Mouse (Mus musculus) myocyte (in vitro differentiated cells): Measurements from ENCODE around the gene F11r. TPM values are rescaled to one million over a fixed set of nuclear protein-coding genes. Genes with fewer than 3 reads are reported as not detected.
A peak's percentile ranks its signal among the peaks of the same experiment; 100 is the strongest.

Experiments
- H3K27me3 ChIP-seq: one replicate; pipeline ENCODE4 v1.6.1; 2011; ENCODE audit not compliant: control insufficient read depth, insufficient read depth, insufficient read length
- H3K36me3 ChIP-seq: one replicate; pipeline ENCODE4 v1.6.1; 2011; ENCODE audit not compliant: control insufficient read depth, insufficient read depth
- H3K4me2 ChIP-seq: one replicate; pipeline ENCODE4 v1.6.1; 2011; ENCODE audit warnings: low read depth, control low read depth
- H3K4me3 ChIP-seq: one replicate; pipeline ENCODE4 v1.5.1; 2011; ENCODE audit warnings: mild to moderate bottlenecking, control low read depth, moderate library complexity
- H3K79me2 ChIP-seq: one replicate; pipeline ENCODE4 v1.6.1; 2011; ENCODE audit not compliant: control insufficient read depth, insufficient read depth
- H3ac ChIP-seq: one replicate; pipeline ENCODE4 v1.6.1; 2011; ENCODE audit not compliant: control insufficient read depth, insufficient read length
- CEBPB ChIP-seq: IDR thresholded peaks from 2 replicates; pipeline ENCODE4 v1.6.1; 2011; ENCODE audit warnings: mild to moderate bottlenecking, moderate library complexity; ENCODE audit not compliant: poor library complexity, insufficient read depth, severe bottlenecking
- E2F4 ChIP-seq: IDR thresholded peaks from one replicate; pipeline ENCODE4 v1.6.1; 2011; ENCODE audit warnings: mild to moderate bottlenecking, control low read depth, moderate library complexity; ENCODE audit not compliant: insufficient read depth
- MAX ChIP-seq: IDR thresholded peaks from one replicate; pipeline ENCODE4 v1.6.1; 2011; ENCODE audit warnings: low read depth, mild to moderate bottlenecking, control low read depth
- MYOD1 ChIP-seq, 3 experiments: IDR thresholded peaks; one replicate each; pipeline ENCODE4 v1.6.1; 2011; ENCODE audit warnings: control low read depth in 2 of 3, low read depth in 2 of 3, mild to moderate bottlenecking in 2 of 3, moderate library complexity in 1 of 3; ENCODE audit not compliant: insufficient read length in 2 of 3, control insufficient read depth in 1 of 3
- MYOG ChIP-seq, 3 experiments: IDR thresholded peaks; one replicate each; pipeline ENCODE4 v1.6.1; 2011; ENCODE audit warnings: control low read depth in 2 of 3, low read depth in 2 of 3, mild to moderate bottlenecking in 2 of 3; ENCODE audit not compliant: insufficient read length in 2 of 3, control insufficient read depth in 1 of 3, insufficient read depth in 1 of 3
- POLR2A ChIP-seq: IDR thresholded peaks from one replicate; pipeline ENCODE4 v1.6.1; 2011; ENCODE audit warnings: low read depth, mild to moderate bottlenecking, control low read depth, moderate library complexity; ENCODE audit not compliant: insufficient read length
- POLR2AphosphoS2 ChIP-seq: IDR thresholded peaks from one replicate; pipeline ENCODE4 v1.6.1; 2011; ENCODE audit warnings: low read depth, control low read depth; ENCODE audit not compliant: insufficient read length
- REST ChIP-seq: IDR thresholded peaks from one replicate; pipeline ENCODE4 v1.6.1; 2011; ENCODE audit warnings: mild to moderate bottlenecking, control low read depth, moderate library complexity; ENCODE audit not compliant: insufficient read depth, insufficient read length
- SRF ChIP-seq: IDR thresholded peaks from one replicate; pipeline ENCODE4 v1.6.1; 2011; ENCODE audit warnings: low read depth; ENCODE audit not compliant: control insufficient read depth, insufficient read length
- TCF12 ChIP-seq: IDR thresholded peaks from one replicate; pipeline ENCODE4 v1.6.1; 2011; ENCODE audit warnings: mild to moderate bottlenecking, control low read depth; ENCODE audit not compliant: poor library complexity, insufficient read depth, severe bottlenecking
- TCF3 ChIP-seq: IDR thresholded peaks from one replicate; pipeline ENCODE4 v1.6.1; 2011; ENCODE audit warnings: low read depth, control low read depth; ENCODE audit not compliant: insufficient read length
- USF1 ChIP-seq: IDR thresholded peaks from one replicate; pipeline ENCODE4 v1.6.1; 2011; ENCODE audit warnings: low read depth, mild to moderate bottlenecking, control low read depth, moderate library complexity
- polyA plus RNA-seq: library from polyadenylated mRNA; unstranded; fragments of >200 nt; fragmentation: generic; extraction: Trizol; gene quantifications from one replicate; pipeline ENCODE4 v1.2.1, GENCODE M21; 2012; ENCODE audit warnings: missing spikeins

Gene F11r
- 24.2 TPM for polyA plus RNA-seq

DNA sequence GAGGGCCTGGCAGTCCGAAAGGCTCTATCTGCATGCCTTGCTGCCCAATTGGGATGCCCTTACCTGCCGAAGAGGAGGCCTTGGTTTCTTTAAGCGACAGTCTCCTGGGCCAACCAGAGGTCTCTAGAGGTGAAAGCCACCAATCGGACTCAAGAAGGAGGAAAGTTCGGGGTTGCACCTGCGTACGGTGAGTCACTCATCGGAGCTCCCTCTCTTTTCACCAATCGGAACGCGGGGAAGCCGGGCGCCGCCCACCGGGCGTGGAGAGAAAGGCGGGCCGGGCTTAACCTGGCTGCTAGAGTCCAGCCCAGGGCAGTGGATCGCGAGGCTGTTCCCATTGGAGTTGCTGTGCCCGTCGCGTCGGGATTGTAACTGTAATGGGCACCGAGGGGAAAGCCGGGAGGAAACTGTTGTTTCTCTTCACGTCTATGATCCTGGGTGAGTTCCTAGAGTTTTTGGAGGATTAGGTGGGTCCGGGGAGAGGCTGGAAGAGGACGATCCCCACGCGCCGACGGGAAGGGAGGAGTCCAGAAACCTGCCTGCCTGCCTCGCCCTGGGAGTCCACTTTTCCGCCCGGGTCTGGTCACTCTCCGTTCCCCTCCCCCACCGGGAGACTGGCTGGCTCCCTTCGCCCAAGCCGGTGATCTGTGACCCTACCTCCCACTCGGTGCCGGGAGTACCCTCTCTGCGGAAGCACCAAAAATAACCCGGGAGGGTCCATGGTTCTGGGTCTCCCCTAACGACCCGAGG lies at the start of gene F11r:
TSS of gene F11r (plus strand) at position 272 of the 750 bp plus-strand sequence.
- no peaks in the 10 kb centered on the region for H3K36me3 ChIP-seq
- peak within 1 kb of the TSS; percentile 27 for H3ac ChIP-seq
- TF ChIP-seq POLR2A (peak; percentile 79), TCF3 (no peak), POLR2AphosphoS2 (peak; percentile 60), MYOG (IDR thresholded peaks at IDR 0.05; ENCODE audit: control insufficient read depth in 1 of 3, insufficient read depth in 1 of 3, insufficient read length in 2 of 3, low read depth in 2 of 3) (peak in 1 of 3 experiments; percentile 12)
- peak within 1 kb of the TSS; percentile 76 for H3K4me3 ChIP-seq
- H3K79me2 ChIP-seq = peaks cover 21% of the 10 kb centered on the region
- peak within 1 kb of the TSS; percentile 78 for H3K4me2 ChIP-seq
- H3K27me3 ChIP-seq = no peaks in the 10 kb centered on the region

GRCm38 (mm10) chr1:171388376-171389102 lies 48.8 kb upstream of the F11r start, which contains the start of gene Arhgap30:
Arhgap30 (plus strand) TSS chr1:171388954.
- TF ChIP-seq TCF12 (no peak), REST (no peak), E2F4 (no peak), SRF (no peak), MYOD1 (IDR thresholded peaks at IDR 0.05; ENCODE audit: control insufficient read depth in 1 of 3, insufficient read length in 2 of 3, low read depth in 2 of 3) (no peak), MAX (no peak), CEBPB (no peak), POLR2A (no peak), USF1 (no peak), TCF3 (no peak), MYOG (IDR thresholded peaks at IDR 0.05; ENCODE audit: control insufficient read depth in 1 of 3, insufficient read depth in 1 of 3, insufficient read length in 2 of 3, low read depth in 2 of 3) (no peak), POLR2AphosphoS2 (no peak)
- H3K4me3 ChIP-seq = no peak within 1 kb of the TSS
- no peaks in the 10 kb centered on the region for H3K79me2 ChIP-seq
- H3ac ChIP-seq = no peak within 1 kb of the TSS
- H3K36me3 ChIP-seq = no peaks in the 10 kb centered on the region
- H3K27me3 ChIP-seq = no peaks in the 10 kb centered on the region
- H3K4me2 ChIP-seq = no peak within 1 kb of the TSS

DNA sequence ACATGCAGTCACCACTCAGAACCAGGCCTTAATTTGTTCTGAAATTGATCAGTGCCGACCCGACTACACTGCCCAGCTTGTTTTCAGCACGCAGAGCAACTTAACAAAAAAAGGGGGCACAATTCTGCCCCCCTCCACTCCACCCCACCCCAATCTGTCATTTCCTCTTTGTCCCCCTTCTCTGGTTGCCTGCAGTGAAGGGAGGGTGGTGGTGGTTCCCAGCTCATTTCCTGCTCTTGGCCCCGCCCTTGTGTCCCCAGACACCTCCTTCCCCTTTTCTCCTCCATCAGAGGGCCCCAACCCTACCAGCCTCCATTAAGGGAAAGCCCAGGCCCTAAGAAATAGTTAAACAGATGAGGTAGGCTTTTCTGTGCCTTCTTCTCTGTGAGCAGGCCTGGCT lies 47.2 kb upstream of the F11r start:
- Histone ChIP-seq H3ac (no peak overlapping the region), H3K36me3 (no peaks in the 10 kb centered on the region), H3K4me2 (no peak overlapping the region), H3K27me3 (no peaks in the 10 kb centered on the region), H3K79me2 (no peaks in the 10 kb centered on the region), H3K4me3 (no peak overlapping the region)
- TF ChIP-seq USF1 (no peak), POLR2AphosphoS2 (no peak), MYOD1 (IDR thresholded peaks at IDR 0.05; ENCODE audit: control insufficient read depth in 1 of 3, insufficient read length in 2 of 3, low read depth in 2 of 3) (no peak), MYOG (IDR thresholded peaks at IDR 0.05; ENCODE audit: control insufficient read depth in 1 of 3, insufficient read depth in 1 of 3, insufficient read length in 2 of 3, low read depth in 2 of 3) (no peak), POLR2A (no peak), REST (no peak), TCF3 (no peak), CEBPB (no peak), SRF (no peak), MAX (no peak), TCF12 (no peak), E2F4 (no peak)

DNA sequence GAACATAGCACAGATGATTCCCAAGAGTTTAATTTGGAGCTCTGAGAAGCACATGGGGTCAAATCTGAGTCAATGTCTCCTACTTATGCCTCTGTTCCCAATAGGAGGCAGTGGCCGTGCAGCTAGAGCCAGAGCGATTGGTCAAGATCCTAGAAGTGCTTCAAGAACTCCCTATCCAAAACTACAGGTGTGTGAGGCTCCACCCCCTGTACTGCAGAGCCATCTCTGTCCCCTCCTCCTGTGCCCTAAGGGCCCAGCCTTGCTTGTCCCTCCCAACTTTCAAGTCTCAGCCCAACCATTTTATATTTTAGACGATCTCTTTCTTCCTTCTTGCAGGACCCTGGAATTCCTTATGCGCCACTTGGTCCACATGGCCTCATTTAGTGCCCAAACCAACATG lies 35.5 kb upstream of the F11r start:
- Histone ChIP-seq H3ac (no peak overlapping the region), H3K79me2 (no peaks in the 10 kb centered on the region), H3K4me2 (no peak overlapping the region), H3K36me3 (no peaks in the 10 kb centered on the region), H3K27me3 (no peaks in the 10 kb centered on the region), H3K4me3 (no peak overlapping the region)
- TF ChIP-seq MAX (no peak), REST (no peak), E2F4 (no peak), POLR2A (no peak), USF1 (no peak), TCF3 (no peak), CEBPB (no peak), SRF (no peak), TCF12 (no peak), MYOD1 (IDR thresholded peaks at IDR 0.05; ENCODE audit: control insufficient read depth in 1 of 3, insufficient read length in 2 of 3, low read depth in 2 of 3) (no peak), POLR2AphosphoS2 (no peak), MYOG (IDR thresholded peaks at IDR 0.05; ENCODE audit: control insufficient read depth in 1 of 3, insufficient read depth in 1 of 3, insufficient read length in 2 of 3, low read depth in 2 of 3) (no peak)
